Mouse (Mus musculus): ENCODE measurements around the gene Olfr979. TPM values are rescaled to one million over a fixed set of nuclear protein-coding genes. Genes with fewer than 3 reads are reported as not detected.

Gene Olfr979
- polyA plus RNA-seq (2014; fragmentation: Illumina TruSeq; extraction: RNeasy Lipid Tissue Mini Kit (QIAGEN cat#74804); ENCODE audit: low read depth, low replicate concordance), result not detected

DNA sequence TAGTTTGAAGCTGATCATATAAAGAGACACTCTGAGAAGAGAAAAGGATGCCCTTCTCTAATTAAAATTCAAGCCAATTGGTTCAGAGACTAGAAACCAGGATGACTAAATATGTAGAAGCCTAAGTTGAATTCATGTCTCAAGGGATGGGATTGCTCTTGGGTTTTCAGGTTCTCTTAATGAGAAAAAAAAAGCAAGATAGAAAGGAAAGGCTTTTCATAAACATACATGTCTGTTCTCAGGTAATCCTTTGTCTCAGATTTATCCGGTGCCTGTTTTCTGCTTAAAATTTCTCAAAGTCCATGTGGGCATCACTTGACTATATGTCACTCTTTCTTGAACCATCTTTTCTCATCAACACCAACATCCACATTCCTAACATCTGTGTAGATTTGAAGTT, at the start of gene Olfr979:
Gene Olfr979, minus strand, starts transcription at position 101 of the 400 bp plus-strand sequence.

DNA sequence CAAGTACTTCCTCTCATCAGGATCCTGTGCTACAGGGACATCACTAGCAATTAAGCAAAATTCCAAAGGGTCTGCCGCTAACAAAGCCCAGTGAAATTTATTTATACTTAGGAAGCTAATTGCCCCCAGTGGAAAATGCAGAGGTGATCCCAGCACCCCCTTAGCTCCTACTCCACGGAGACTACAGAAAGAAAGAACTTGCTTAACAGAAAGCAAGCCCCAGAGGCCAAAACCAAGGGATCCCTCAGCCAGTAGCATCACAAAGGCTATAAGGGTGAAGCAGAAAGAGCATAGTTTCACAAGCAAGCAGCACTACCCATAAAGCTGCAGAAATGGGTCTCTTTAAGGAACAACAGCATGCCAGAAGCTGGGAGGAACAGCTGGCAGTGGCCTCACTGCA, 17.9 kb upstream of the Olfr979 start, which contains the start of gene Olfr981:
Gene Olfr981, plus strand, starts transcription at position 301 of the 400 bp plus-strand sequence.

DNA sequence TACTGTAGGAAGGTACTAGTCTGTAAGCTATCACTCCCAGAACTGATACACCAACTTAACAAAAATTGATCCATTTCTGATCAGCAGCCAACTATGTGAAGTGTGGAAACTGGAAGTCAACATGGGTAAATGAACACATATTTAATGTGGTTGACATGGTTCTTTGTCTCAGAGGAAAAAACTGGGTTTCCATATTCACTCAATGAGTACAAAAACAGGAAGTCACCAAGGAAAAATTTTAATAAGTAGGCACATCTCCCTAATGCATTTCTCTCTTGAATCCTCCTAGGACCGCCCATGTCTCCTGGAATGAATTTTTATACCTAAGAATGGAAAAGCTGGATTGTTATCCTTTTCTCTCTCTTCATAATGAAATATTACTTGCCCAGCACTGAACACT, 6.2 kb upstream of the Olfr979 start, which contains the start of gene Olfr980:
Gene Olfr980, minus strand, starts transcription at position 101 of the 400 bp plus-strand sequence.

DNA sequence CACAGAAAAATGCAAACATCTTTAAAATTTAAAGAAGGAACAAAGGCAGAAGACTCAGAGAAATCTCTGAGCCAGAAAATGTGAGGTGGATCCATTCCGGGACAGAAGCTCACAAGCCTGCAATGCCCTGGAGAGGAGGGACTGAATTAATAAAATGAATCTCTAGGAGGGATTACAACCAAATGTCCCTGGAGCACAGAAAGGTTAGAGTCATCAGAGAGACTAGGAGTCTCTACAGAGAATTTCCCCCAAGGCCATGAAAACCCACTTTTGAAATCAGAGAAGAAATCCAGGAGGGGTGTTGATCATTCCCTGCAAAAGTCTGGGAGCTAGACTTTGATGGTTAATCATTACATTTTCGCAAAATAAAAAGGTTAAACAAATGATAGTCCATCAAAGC, 11.5 kb downstream of the Olfr979 start, which contains the start of gene Olfr978:
Gene Olfr978, plus strand, starts transcription at position 301 of the 400 bp plus-strand sequence.

DNA sequence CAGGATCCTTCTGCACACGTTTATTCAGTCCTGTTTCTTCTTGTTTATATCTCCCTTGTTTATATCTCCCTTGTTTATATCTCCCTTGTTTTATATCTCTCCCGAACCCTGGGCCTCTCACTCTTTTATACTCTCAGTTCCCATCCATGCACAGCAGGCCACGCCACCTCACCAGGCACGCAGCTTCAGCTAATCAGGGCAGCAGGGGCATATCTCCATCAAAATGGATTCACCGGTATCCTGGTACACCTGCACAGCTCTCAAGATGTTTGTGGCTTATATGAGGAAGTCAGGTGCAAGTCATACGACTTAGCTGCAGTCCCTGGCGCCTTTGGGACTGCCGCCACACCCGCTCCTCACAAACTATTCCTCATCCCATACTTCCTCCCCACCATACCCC, 42.2 kb downstream of the Olfr979 start, which contains the start of gene Olfr976:
Gene Olfr976, minus strand, starts transcription at position 101 of the 400 bp plus-strand sequence.

DNA sequence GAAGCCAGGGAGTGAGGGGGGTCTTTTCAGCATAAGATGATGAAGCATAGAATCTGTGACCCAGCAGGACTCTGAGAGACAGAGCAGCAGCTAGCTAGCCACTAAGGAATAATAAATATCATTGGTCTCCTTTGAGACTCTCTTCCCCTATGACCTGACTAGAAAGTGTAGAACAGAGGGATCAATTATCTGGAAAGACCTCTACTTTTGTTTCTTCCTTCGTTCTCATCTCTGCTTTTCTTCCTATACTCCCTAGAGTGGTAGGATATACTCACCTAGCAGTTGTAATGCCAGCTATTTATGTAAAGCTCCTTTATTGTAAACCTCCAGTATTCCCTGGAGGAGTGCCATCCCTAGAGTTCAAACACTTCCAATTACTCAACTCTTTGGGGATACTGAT, 51.3 kb downstream of the Olfr979 start, which contains the start of gene Olfr975:
Gene Olfr975, minus strand, starts transcription at position 101 of the 400 bp plus-strand sequence.

Other genes with a start within 250 kb of the Olfr979 start
- gene Olfr968, start 220.2 kb downstream of the Olfr979 start, polyA plus RNA-seq (2014; fragmentation: Illumina TruSeq; extraction: RNeasy Lipid Tissue Mini Kit (QIAGEN cat#74804); ENCODE audit: low read depth, low replicate concordance), result not detected
- gene Olfr969, start 212.5 kb downstream of the Olfr979 start, polyA plus RNA-seq (2014; fragmentation: Illumina TruSeq; extraction: RNeasy Lipid Tissue Mini Kit (QIAGEN cat#74804); ENCODE audit: low read depth, low replicate concordance), result not detected
- gene Olfr970, start 194.6 kb downstream of the Olfr979 start, polyA plus RNA-seq (2014; fragmentation: Illumina TruSeq; extraction: RNeasy Lipid Tissue Mini Kit (QIAGEN cat#74804); ENCODE audit: low read depth, low replicate concordance), result not detected
- gene Olfr971, start 166.6 kb downstream of the Olfr979 start, polyA plus RNA-seq (2014; fragmentation: Illumina TruSeq; extraction: RNeasy Lipid Tissue Mini Kit (QIAGEN cat#74804); ENCODE audit: low read depth, low replicate concordance), result not detected
- not detected for gene Olfr972, start 137.0 kb downstream of the Olfr979 start, polyA plus RNA-seq (2014; fragmentation: Illumina TruSeq; extraction: RNeasy Lipid Tissue Mini Kit (QIAGEN cat#74804); ENCODE audit: low read depth, low replicate concordance)
- gene Olfr229, start 96.1 kb downstream of the Olfr979 start, polyA plus RNA-seq (2014; fragmentation: Illumina TruSeq; extraction: RNeasy Lipid Tissue Mini Kit (QIAGEN cat#74804); ENCODE audit: low read depth, low replicate concordance), result not detected
- not detected for gene Olfr974, start 66.0 kb downstream of the Olfr979 start, polyA plus RNA-seq (2014; fragmentation: Illumina TruSeq; extraction: RNeasy Lipid Tissue Mini Kit (QIAGEN cat#74804); ENCODE audit: low read depth, low replicate concordance)
- not detected for gene Olfr975, start 51.4 kb downstream of the Olfr979 start, polyA plus RNA-seq (2014; fragmentation: Illumina TruSeq; extraction: RNeasy Lipid Tissue Mini Kit (QIAGEN cat#74804); ENCODE audit: low read depth, low replicate concordance)
- gene Olfr976, start 42.3 kb downstream of the Olfr979 start, polyA plus RNA-seq (2014; fragmentation: Illumina TruSeq; extraction: RNeasy Lipid Tissue Mini Kit (QIAGEN cat#74804); ENCODE audit: low read depth, low replicate concordance), result not detected
- not detected for gene Olfr978, start 11.4 kb downstream of the Olfr979 start, polyA plus RNA-seq (2014; fragmentation: Illumina TruSeq; extraction: RNeasy Lipid Tissue Mini Kit (QIAGEN cat#74804); ENCODE audit: low read depth, low replicate concordance)
- gene Olfr980, start 6.1 kb upstream of the Olfr979 start, polyA plus RNA-seq (2014; fragmentation: Illumina TruSeq; extraction: RNeasy Lipid Tissue Mini Kit (QIAGEN cat#74804); ENCODE audit: low read depth, low replicate concordance), result not detected
- gene Olfr981, start 18.0 kb upstream of the Olfr979 start, polyA plus RNA-seq (2014; fragmentation: Illumina TruSeq; extraction: RNeasy Lipid Tissue Mini Kit (QIAGEN cat#74804); ENCODE audit: low read depth, low replicate concordance), result not detected
- not detected for gene Olfr982, start 70.4 kb upstream of the Olfr979 start, polyA plus RNA-seq (2014; fragmentation: Illumina TruSeq; extraction: RNeasy Lipid Tissue Mini Kit (QIAGEN cat#74804); ENCODE audit: low read depth, low replicate concordance)
- not detected for gene Olfr983, start 90.1 kb upstream of the Olfr979 start, polyA plus RNA-seq (2014; fragmentation: Illumina TruSeq; extraction: RNeasy Lipid Tissue Mini Kit (QIAGEN cat#74804); ENCODE audit: low read depth, low replicate concordance)
- gene Olfr984, start 110.7 kb upstream of the Olfr979 start, polyA plus RNA-seq (2014; fragmentation: Illumina TruSeq; extraction: RNeasy Lipid Tissue Mini Kit (QIAGEN cat#74804); ENCODE audit: low read depth, low replicate concordance), result not detected
- not detected for gene Olfr985, start 126.7 kb upstream of the Olfr979 start, polyA plus RNA-seq (2014; fragmentation: Illumina TruSeq; extraction: RNeasy Lipid Tissue Mini Kit (QIAGEN cat#74804); ENCODE audit: low read depth, low replicate concordance)
- gene Tmem225, start 144.7 kb upstream of the Olfr979 start, polyA plus RNA-seq (2014; fragmentation: Illumina TruSeq; extraction: RNeasy Lipid Tissue Mini Kit (QIAGEN cat#74804); ENCODE audit: low read depth, low replicate concordance), result not detected
- gene Olfr986, start 177.5 kb upstream of the Olfr979 start, polyA plus RNA-seq (2014; fragmentation: Illumina TruSeq; extraction: RNeasy Lipid Tissue Mini Kit (QIAGEN cat#74804); ENCODE audit: low read depth, low replicate concordance), result not detected
- gene Zfp202, start 188.9 kb upstream of the Olfr979 start, polyA plus RNA-seq (2014; fragmentation: Illumina TruSeq; extraction: RNeasy Lipid Tissue Mini Kit (QIAGEN cat#74804); ENCODE audit: low read depth, low replicate concordance), result 3.5 TPM

Data from sigmoid colon, adult 10 weeks (tissue).